Mouse (Mus musculus) MEL (cell line): ENCODE data around the gene Sh2b2.

Source experiments
- BHLHE40 ChIP-seq: IDR thresholded peaks from 2 replicates; pipeline ENCODE4 v1.6.1; 2012; ENCODE audit warnings: low read depth, mild to moderate bottlenecking, inconsistent platforms, low read length, improper control_type of control experiment, borderline replicate concordance
- CTCF ChIP-seq, 3 experiments: IDR thresholded peaks in 2 of 3; conservative IDR thresholded peaks in 1 of 3; 2 replicates each; pipeline ENCODE4 v1.5.1; 2011 to 2012; ENCODE audit warnings: low read length in 3 of 3, low read depth in 2 of 3, mild to moderate bottlenecking in 2 of 3, improper control_type of control experiment in 1 of 3, inconsistent platforms in 1 of 3, mixed read lengths in 1 of 3, moderate library complexity in 1 of 3; ENCODE audit not compliant: control insufficient read depth in 1 of 3, insufficient read depth in 1 of 3, poor library complexity in 1 of 3, severe bottlenecking in 1 of 3
- JUND ChIP-seq: IDR thresholded peaks from 2 replicates; pipeline ENCODE4 v1.6.1; 2011; ENCODE audit warnings: low read depth, mild to moderate bottlenecking, improper control_type of control experiment, low read length
- KAT2A ChIP-seq: conservative IDR thresholded peaks from 2 replicates; pipeline ENCODE4 v1.6.1; 2012; ENCODE audit warnings: low read depth, low read length, improper control_type of control experiment, inconsistent platforms
- MAFK ChIP-seq: IDR thresholded peaks from 2 replicates; pipeline ENCODE4 v1.6.1; 2011; ENCODE audit warnings: low read depth, mild to moderate bottlenecking, low read length, improper control_type of control experiment, borderline replicate concordance
- MAX ChIP-seq: IDR thresholded peaks from 2 replicates; pipeline ENCODE4 v1.6.1; 2011; ENCODE audit warnings: low read length, improper control_type of control experiment
- MXI1 ChIP-seq: IDR thresholded peaks from 2 replicates; pipeline ENCODE4 v1.6.1; 2011; ENCODE audit warnings: mild to moderate bottlenecking, low read depth, low read length, improper control_type of control experiment
- MYC ChIP-seq: IDR thresholded peaks from 2 replicates; pipeline ENCODE4 v1.6.1; 2011; ENCODE audit warnings: low read depth, mild to moderate bottlenecking, low read length, improper control_type of control experiment, moderate library complexity
- POLR2A ChIP-seq, 2 experiments: IDR thresholded peaks; 2 replicates each; pipeline ENCODE4 v1.6.1; 2011 to 2012; ENCODE audit warnings: low read length in 2 of 2, mild to moderate bottlenecking in 2 of 2, control low read depth in 1 of 2, improper control_type of control experiment in 1 of 2, low read depth in 1 of 2, moderate library complexity in 1 of 2; ENCODE audit not compliant: control insufficient read depth in 1 of 2, insufficient read depth in 1 of 2, poor library complexity in 1 of 2
- TAL1 ChIP-seq: IDR thresholded peaks from 2 replicates; pipeline ENCODE4 v1.6.1; 2012; ENCODE audit warnings: mild to moderate bottlenecking, inconsistent platforms, low read length, moderate library complexity, mixed read lengths
- TBP ChIP-seq: IDR thresholded peaks from 2 replicates; pipeline ENCODE4 v1.8.0; 2011; ENCODE audit warnings: low read depth, low read length, improper control_type of control experiment

GRCm38 (mm10) chr5:136226246-136226876 is 20.0 kb downstream of the Sh2b2 start:
- no peak for TF ChIP-seq MAFK
- no peak for TF ChIP-seq MYC
- TF ChIP-seq POLR2A (IDR thresholded peaks at IDR 0.05; ENCODE audit: control insufficient read depth in 1 of 2, insufficient read depth in 1 of 2, low read depth in 1 of 2, low read length in 2 of 2, poor library complexity in 1 of 2): no peak
- TF ChIP-seq TAL1: no peak
- TF ChIP-seq KAT2A: no peak
- no peak for TF ChIP-seq CTCF (IDR thresholded peaks at IDR 0.05 in 2 of 3, conservative IDR thresholded peaks at IDR 0.05 in 1 of 3; ENCODE audit: control insufficient read depth in 1 of 3, insufficient read depth in 1 of 3, low read depth in 2 of 3, low read length in 3 of 3, poor library complexity in 1 of 3, severe bottlenecking in 1 of 3)
- no peak for TF ChIP-seq MAX
- no peak for TF ChIP-seq MXI1
- no peak for TF ChIP-seq BHLHE40
- TF ChIP-seq JUND: no peak
- no peak for TF ChIP-seq TBP
